Mouse (Mus musculus): ENCODE measurements around the gene Hlcs. TPM values are rescaled to one million over a fixed set of nuclear protein-coding genes. Genes with fewer than 3 reads are reported as not detected.
A peak's percentile ranks its signal among the peaks of the same experiment; 100 is the strongest.

Hlcs gene
- polyA plus RNA-seq, 1 experiment from 2014 or later: 8.0 TPM

DNA sequence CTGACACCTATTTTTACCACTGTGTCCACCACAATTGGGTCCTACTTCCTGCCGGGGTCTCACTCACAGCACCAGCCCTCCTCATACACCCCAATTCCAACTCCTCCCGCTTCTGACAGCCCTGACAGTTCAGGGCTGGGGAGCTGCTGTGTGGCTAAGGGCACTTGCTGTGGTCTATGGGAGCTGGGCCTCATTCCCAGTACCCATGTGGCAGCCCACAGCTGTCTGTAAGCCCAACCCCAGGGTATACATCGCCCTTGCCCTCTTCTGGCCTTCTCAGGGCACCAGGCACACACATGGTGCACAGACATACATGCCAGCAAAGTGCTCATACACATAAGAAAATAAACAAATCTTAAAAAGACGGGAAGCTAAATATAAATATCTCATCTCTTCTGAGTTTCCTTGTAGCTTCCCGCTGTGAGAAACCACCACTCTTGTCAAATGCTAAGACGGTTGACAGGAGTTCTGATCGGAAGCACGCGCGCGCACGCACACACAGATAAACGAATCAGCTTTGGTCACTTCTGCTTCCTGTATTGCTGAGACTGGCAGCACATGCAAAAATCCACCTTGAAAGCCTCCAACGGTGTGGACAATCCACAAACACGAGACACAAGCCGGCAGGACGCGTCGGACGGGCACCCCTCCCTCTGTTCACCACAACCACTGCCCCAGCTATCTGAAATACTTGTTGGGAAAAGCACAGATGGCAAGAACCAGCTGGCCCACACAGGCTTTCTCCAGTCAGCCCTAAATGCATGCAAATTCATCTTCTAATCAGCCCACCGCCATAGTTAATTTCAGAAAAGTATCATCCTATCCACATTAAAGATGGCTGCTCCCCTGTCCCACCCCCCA, 136.1 kb downstream of the Hlcs start:
- peaks cover 36% of the 10 kb centered on the region for H3K4me1 ChIP-seq (replicated peaks)
- H3K36me3 ChIP-seq: no peaks in the 10 kb centered on the region
- no peak overlapping the region for H3K9ac ChIP-seq
- H3K9me3 ChIP-seq: no peaks in the 10 kb centered on the region
- H3K27me3 ChIP-seq: peaks cover 63% of the 10 kb centered on the region
- WGBS: 75% methylated on average over 21 of the region's 21 CpGs
- H3K4me3 ChIP-seq: no peak overlapping the region
- H3K27ac ChIP-seq: no peak overlapping the region
- H3K4me2 ChIP-seq: no peak overlapping the region
- no peak for ATAC-seq (ENCODE audit: low FRiP score)

DNA sequence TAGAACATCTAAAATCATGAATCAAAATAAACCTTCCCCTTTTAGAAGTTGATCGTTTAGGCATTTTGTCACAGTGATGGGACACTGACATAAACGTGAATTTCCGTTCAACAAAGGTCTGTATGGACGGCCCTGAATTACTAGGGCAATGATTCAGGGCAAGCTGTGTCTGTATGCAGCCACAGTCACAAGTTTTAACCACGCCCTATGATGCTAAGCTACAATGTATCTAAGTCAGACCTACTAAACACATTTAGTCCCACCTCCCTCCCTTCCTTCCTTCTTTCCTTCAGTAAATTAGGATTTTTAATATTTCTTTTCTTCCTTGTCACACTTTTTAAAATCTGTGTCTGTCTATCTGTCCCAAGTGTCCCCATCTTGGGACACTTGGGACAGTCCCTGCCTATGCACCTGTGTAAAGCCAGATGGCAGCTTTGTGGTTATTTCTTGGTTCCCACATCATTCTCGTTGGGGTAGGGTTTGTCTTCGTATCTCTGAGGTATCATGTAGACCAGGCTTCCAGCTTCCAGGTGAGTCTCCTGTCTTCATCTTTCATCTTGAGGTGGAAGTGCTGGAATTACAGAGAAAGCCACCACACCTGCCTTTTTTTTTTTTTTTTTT, 137.9 kb downstream of the Hlcs start:
- ATAC-seq (ENCODE audit: low FRiP score): no peak
- Histone ChIP-seq H3K4me2 (no peak overlapping the region), H3K9me3 (no peaks in the 10 kb centered on the region), H3K27me3 (peaks cover 54% of the 10 kb centered on the region), H3K9ac (no peak overlapping the region), H3K4me3 (no peak overlapping the region), H3K27ac (no peak overlapping the region), H3K4me1 (replicated peaks) (peaks cover 33% of the 10 kb centered on the region), H3K36me3 (no peaks in the 10 kb centered on the region)
- 83% methylated on average over 7 of the region's 7 CpGs for WGBS

DNA sequence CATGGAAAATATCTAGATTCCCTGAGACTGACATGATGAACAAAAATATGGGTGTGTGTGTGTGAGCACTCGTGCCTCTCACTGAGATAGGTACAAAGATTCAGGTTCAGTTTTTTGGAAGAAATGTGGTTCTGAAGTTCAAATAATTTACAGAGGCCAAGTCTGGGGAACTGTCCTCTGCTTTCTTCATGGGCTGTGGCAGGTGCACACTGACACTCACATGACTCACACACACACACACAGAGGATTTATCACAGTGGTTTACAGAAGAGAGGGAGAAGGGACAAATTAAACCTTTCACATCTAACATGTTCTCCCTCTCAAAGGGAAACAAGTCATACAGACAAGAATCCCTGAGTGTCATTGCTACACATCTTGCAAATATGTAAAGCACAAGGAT, 140.0 kb downstream of the Hlcs start:
- WGBS: 84% methylated on average over 1 of the region's 1 CpGs
- peaks cover 52% of the 10 kb centered on the region for H3K27me3 ChIP-seq

DNA sequence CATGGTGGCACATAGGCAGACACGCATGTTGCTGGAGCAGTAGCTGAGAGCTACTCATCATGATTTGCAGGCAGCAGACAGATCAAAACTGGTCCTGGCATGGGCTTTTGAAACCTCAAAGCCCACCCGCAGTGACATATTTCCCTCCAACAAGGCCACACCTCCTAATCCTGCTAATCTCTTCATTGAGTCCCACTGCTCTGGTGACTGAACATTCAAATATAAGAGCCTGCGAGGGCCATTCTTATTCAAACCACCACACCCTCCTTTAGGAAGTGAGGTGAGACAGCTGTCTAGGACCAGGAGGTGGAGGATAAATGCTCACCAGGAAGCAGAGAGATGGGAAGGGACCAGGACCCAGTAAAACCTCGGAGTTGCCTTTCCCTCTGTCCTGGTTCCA, 143.2 kb downstream of the Hlcs start:
- 50% methylated on average over 4 of the region's 4 CpGs for WGBS
- Histone ChIP-seq H3K36me3 (no peaks in the 10 kb centered on the region), H3K9me3 (no peaks in the 10 kb centered on the region), H3K27ac (no peak overlapping the region), H3K4me2 (no peak overlapping the region), H3K4me3 (no peak overlapping the region), H3K4me1 (replicated peaks) (peaks cover 2% of the 10 kb centered on the region; the same call in 1 of the 2 replicates), H3K9ac (no peak overlapping the region), H3K27me3 (peaks cover 39% of the 10 kb centered on the region)
- no peak for ATAC-seq (ENCODE audit: low FRiP score)

More for the DNA sequence above, 140.0 kb downstream of the Hlcs start:
- Histone ChIP-seq H3K4me1 (replicated peaks) (peaks cover 13% of the 10 kb centered on the region), H3K27ac (no peak overlapping the region), H3K4me3 (no peak overlapping the region), H3K36me3 (no peaks in the 10 kb centered on the region), H3K9ac (no peak overlapping the region), H3K4me2 (no peak overlapping the region), H3K9me3 (no peaks in the 10 kb centered on the region)
- no peak for ATAC-seq (ENCODE audit: low FRiP score)

DNA sequence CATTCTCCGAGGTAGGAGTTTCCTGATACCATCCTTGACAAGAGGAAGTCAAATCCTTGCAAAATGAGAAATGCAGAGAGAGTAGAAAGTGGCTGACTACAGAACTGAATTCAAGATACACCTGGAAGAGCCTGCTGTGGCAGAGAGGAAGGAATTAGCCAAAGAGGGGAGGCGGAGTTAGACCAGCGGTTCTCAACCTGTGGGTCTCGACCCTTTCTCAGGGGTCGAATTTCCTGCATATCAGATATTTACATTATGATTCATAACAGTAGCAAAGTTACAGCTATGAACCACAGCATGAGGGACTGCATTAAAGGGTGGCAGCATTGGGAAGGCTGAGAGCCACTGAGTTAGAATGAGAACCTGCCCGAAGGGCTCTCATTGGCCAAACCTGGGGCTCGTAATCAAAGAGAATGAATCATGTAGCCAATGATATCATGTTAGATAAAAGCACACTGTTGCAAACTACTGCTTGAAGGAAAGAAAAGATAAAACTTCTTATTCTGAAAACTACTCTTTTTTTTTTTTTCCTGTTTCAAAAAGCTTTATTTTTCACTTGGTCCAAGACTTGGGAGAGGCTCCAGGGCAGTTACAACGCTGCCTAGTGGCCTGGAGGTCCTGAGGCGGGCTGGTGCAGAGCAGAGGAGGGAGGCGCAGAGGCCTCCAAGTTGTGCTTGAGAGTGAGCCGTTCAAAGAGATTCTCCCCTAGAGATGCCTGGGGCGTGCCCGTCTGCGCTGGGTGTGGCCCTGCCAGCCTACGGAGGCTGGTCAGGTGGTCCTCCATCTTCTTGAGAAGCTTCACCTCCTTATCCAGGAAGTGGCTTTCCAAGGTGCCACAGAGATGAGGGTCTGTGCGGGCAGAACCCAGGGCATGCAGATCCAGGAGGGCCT, 144.5 kb downstream of the Hlcs start:
- no peak overlapping the region for H3K27ac ChIP-seq

DNA sequence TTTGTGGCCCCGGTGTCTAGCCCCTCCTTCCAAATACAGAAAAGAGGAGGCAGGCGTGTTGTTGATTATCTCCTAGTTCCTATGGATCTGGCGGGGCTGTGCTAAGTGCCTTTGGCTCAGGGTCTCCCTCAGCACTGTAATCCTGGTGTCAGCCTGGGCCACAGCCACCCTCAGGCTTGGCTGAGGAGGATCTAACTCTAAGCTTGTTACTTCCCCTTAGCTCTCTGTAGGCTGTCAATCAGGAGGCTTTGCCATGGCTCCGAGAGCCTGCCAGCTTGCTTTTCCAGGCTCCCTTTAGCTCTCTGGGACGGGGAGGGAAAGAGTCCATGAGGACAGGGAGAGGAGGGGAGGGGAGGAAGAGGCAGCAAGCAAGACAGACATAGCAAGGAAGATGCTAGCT, 148.4 kb downstream of the Hlcs start:
- peaks cover 29% of the 10 kb centered on the region; the same call in 1 of the 2 replicates for H3K27me3 ChIP-seq
- WGBS: 52% methylated on average over 5 of the region's 5 CpGs

More for the DNA sequence above, 144.5 kb downstream of the Hlcs start:
- Histone ChIP-seq H3K4me2 (no peak overlapping the region), H3K9me3 (no peaks in the 10 kb centered on the region), H3K4me1 (replicated peaks) (peaks cover 15% of the 10 kb centered on the region), H3K36me3 (no peaks in the 10 kb centered on the region), H3K4me3 (no peak overlapping the region), H3K9ac (no peak overlapping the region), H3K27me3 (peaks cover 27% of the 10 kb centered on the region)
- no peak for ATAC-seq (ENCODE audit: low FRiP score)
- WGBS: 89% methylated on average over 16 of the region's 16 CpGs

DNA sequence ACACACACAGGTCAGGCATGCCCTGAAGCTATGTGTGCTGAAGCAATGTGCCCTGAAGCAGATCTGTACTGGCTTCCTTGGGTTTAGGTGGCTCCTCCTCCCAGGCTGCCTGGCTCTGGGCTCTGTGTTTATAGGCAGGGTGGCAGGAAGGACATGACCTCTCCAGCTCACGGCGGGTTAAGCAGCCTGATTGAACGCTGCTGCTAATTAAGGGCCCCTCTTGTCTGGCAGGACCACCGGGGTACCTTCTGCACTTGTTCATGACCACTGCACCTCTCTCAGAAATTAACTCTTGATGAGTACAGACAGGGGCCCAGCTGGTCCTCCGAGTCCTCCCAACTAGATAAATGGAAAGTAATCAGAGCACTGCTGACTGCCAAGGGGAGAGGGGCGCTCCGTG, 149.1 kb downstream of the Hlcs start:
- H3K36me3 ChIP-seq: no peaks in the 10 kb centered on the region
- 19% methylated on average over 7 of the region's 7 CpGs for WGBS
- peak; percentile 28; the same call in 1 of the 2 replicates for ATAC-seq (ENCODE audit: low FRiP score)

More for the DNA sequence above, 148.4 kb downstream of the Hlcs start:
- H3K4me2 ChIP-seq: no peak overlapping the region
- no peaks in the 10 kb centered on the region for H3K36me3 ChIP-seq
- H3K4me1 ChIP-seq (replicated peaks): peaks cover 17% of the 10 kb centered on the region
- H3K4me3 ChIP-seq: no peak overlapping the region
- H3K27ac ChIP-seq: no peak overlapping the region
- 0 out of 2 replicates have a peak overlapping the region, but pooled peaks have one; percentile 13 for H3K9ac ChIP-seq
- H3K9me3 ChIP-seq: no peaks in the 10 kb centered on the region
- no peak for ATAC-seq (ENCODE audit: low FRiP score)

DNA sequence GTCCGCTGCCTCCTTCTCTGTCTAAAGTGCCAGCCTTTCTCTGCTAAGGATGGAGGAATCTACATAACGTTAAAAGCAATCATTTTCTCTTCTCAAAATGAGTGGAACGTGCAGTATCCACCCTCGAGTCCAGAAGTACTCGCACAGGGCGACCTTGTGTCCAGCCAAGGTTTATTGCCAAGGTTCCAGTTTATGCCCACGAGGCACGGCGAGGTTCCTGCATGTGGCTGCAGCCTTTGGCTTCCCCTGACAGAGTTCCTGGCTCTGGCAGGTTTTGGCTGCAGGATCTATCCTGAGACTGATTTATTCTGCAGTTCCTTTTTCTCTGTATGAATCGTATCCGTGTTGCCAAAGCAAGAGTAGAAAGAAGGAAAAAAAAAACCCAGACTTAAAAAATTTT, 150.3 kb downstream of the Hlcs start:
- Histone ChIP-seq H3K36me3 (no peaks in the 10 kb centered on the region), H3K27ac (no peak overlapping the region), H3K4me3 (no peak overlapping the region), H3K4me2 (no peak overlapping the region), H3K9me3 (no peaks in the 10 kb centered on the region), H3K27me3 (peaks cover 34% of the 10 kb centered on the region), H3K4me1 (replicated peaks) (peaks cover 17% of the 10 kb centered on the region), H3K9ac (no peak overlapping the region)
- ATAC-seq (ENCODE audit: low FRiP score): no peak
- WGBS: 93% methylated on average over 11 of the region's 11 CpGs

More for the DNA sequence above, 149.1 kb downstream of the Hlcs start:
- Histone ChIP-seq H3K9ac (0 out of 2 replicates have a peak overlapping the region, but pooled peaks have one; percentile 13), H3K4me2 (no peak overlapping the region), H3K27ac (no peak overlapping the region), H3K9me3 (no peaks in the 10 kb centered on the region), H3K4me3 (no peak overlapping the region), H3K4me1 (replicated peaks) (peaks cover 17% of the 10 kb centered on the region), H3K27me3 (peaks cover 32% of the 10 kb centered on the region)

DNA sequence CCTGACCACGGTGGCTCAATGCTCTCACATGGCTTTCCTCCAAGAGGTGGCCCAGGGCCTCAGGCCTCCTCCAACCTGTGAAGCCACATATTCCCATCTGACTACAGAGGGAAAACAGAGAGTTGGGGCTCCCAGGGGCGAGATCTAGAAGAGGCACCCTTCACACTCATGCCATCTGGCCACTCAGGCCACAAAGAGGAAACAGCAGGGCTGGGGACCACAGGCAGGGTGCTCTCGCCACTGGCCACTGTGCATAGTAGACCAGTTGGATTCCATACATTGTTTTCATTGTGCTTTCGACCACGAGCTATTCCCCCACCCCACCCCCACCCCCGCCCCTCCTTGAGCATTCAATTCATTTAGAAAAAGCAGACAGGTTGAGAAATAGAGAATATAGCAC, 151.4 kb downstream of the Hlcs start:
- no peak for ATAC-seq (ENCODE audit: low FRiP score)
- 44% methylated on average over 6 of the region's 6 CpGs for WGBS

DNA sequence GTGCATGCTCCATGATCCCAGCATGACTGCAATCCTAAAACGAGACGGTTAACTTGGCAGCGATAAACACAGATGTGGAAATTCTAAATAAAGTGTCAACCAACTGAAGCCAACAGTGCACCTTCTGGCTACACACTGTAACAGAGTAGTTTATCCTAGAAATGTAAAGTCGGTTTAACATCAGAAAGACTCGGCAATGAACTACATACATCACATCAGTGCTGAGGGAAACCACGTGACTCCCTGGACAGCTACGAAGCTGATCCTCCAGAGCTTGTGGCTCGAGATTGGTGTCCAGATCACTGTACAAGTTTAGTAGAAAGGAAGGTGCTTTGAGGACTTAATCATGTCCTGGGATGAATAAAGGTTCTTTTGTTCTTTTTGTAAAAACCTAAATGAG, 155.6 kb downstream of the Hlcs start:
- H3K9ac ChIP-seq: no peak overlapping the region
- peaks cover 48% of the 10 kb centered on the region for H3K27me3 ChIP-seq
- H3K9me3 ChIP-seq: no peaks in the 10 kb centered on the region
- no peaks in the 10 kb centered on the region for H3K36me3 ChIP-seq
- H3K4me1 ChIP-seq (replicated peaks): peaks cover 23% of the 10 kb centered on the region
- 67% methylated on average over 8 of the region's 8 CpGs for WGBS
- H3K27ac ChIP-seq: no peak overlapping the region
- no peak for ATAC-seq (ENCODE audit: low FRiP score)
- H3K4me3 ChIP-seq: no peak overlapping the region
- no peak overlapping the region for H3K4me2 ChIP-seq

More for the DNA sequence above, 151.4 kb downstream of the Hlcs start:
- H3K36me3 ChIP-seq: no peaks in the 10 kb centered on the region
- no peak overlapping the region for H3K27ac ChIP-seq
- no peaks in the 10 kb centered on the region for H3K9me3 ChIP-seq
- H3K4me3 ChIP-seq: no peak overlapping the region
- H3K4me1 ChIP-seq (replicated peaks): peaks cover 17% of the 10 kb centered on the region
- no peak overlapping the region for H3K4me2 ChIP-seq
- no peak overlapping the region for H3K9ac ChIP-seq
- peaks cover 34% of the 10 kb centered on the region for H3K27me3 ChIP-seq

DNA sequence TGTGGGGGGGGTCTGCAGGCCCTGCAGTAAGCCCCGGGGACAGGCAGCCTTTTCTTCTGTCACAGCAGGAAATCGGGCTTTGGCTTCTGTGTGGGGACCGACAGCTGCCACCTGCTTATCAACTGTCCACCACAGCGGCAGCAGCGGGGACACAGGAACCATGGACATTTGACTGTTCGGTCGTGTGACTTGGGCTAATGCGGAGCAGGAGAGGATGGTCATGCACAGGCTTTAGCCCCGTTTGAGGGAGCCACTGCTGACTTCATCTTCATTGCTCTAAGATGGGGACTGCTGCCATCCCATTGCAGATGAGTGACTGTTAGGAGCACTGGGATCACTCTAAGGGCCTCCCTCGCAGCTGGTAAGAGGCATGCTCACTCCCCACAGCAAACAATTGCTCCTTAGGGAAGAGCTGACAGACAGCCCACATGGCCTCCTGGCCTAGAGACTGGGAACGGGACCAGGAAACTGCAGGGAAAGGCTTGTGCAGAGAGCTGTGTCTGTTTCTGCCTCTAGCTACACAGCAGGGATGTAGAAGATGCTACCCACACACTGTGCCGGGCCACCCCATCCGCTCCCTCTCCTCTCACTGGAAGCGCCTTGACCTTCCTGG, 158.2 kb downstream of the Hlcs start:
- no peak overlapping the region for H3K9ac ChIP-seq
- no peaks in the 10 kb centered on the region for H3K36me3 ChIP-seq
- H3K4me2 ChIP-seq: peak overlapping the region; percentile 19; the same call in 1 of the 2 replicates
- peak; percentile 71 for ATAC-seq (ENCODE audit: low FRiP score)
- no peaks in the 10 kb centered on the region for H3K9me3 ChIP-seq
- 15% methylated on average over 14 of the region's 14 CpGs for WGBS
- no peak overlapping the region for H3K4me3 ChIP-seq
- H3K4me1 ChIP-seq (replicated peaks): peaks cover 23% of the 10 kb centered on the region
- H3K27me3 ChIP-seq: peaks cover 46% of the 10 kb centered on the region
- H3K27ac ChIP-seq: peak overlapping the region; percentile 30; the same call in 1 of the 2 replicates
